Mouse (Mus musculus) G1E-ER4 (cell line): ENCODE results near the gene Fkbp2. TPM values are rescaled to one million over a fixed set of nuclear protein-coding genes. Genes with fewer than 3 reads are reported as not detected.

Experiments
- GATA1 ChIP-seq: IDR thresholded peaks from one replicate; pipeline ENCODE4 v1.8.0; 2012; ENCODE audit warnings: low read length, inconsistent platforms
- polyA plus RNA-seq: library from polyadenylated mRNA; stranded (reverse); fragments of >175 nt; gene quantifications from 2 replicates; pipeline ENCODE4 v1.2.3, GENCODE M21; 2012

The Fkbp2 gene
- polyA plus RNA-seq, 1 experiment, result 256 TPM

GRCm38 (mm10) chr19:6939106-6940002 lies 40.9 kb downstream of the Fkbp2 start:
- TF ChIP-seq GATA1, result no peak

GRCm38 (mm10) chr19:6937541-6938465 lies 42.5 kb downstream of the Fkbp2 start:
- TF ChIP-seq GATA1, result no peak

- no peak for TF ChIP-seq GATA1
These were observed 44.0 kb downstream of the Fkbp2 start for GRCm38 (mm10) chr19:6936299-6936698.

- TF ChIP-seq GATA1, result no peak
These were observed 45.9 kb downstream of the Fkbp2 start, which contains the start of gene Kcnk4 for GRCm38 (mm10) chr19:6934195-6934977. Gene Kcnk4 (minus strand): TSS chr19:6934515.

- TF ChIP-seq GATA1, result no peak
These were observed 46.7 kb downstream of the Fkbp2 start for GRCm38 (mm10) chr19:6933436-6934194.

GRCm38 (mm10) chr19:6933102-6933435 lies 47.2 kb downstream of the Fkbp2 start:
- TF ChIP-seq GATA1, result no peak

- TF ChIP-seq GATA1, result no peak
These were observed 48.3 kb downstream of the Fkbp2 start for GRCm38 (mm10) chr19:6932018-6932417.

- no peak for TF ChIP-seq GATA1
These were observed 49.3 kb downstream of the Fkbp2 start for GRCm38 (mm10) chr19:6931002-6931401.

GRCm38 (mm10) chr19:6928080-6928479 lies 52.2 kb downstream of the Fkbp2 start:
- TF ChIP-seq GATA1, result no peak

Other genes starting within 250 kb of the Fkbp2 start
- gene Rps6ka4, start 139.9 kb downstream of the Fkbp2 start, polyA plus RNA-seq, result 50.6 and 57.4 TPM in 2 replicates
- 73.0 and 102 TPM in 2 replicates for gene Ccdc88b, start 122.3 kb downstream of the Fkbp2 start, polyA plus RNA-seq
- 247 and 344 TPM in 2 replicates for gene Trmt112, start 70.8 kb downstream of the Fkbp2 start, polyA plus RNA-seq
- gene Prdx5, start 70.4 kb downstream of the Fkbp2 start, polyA plus RNA-seq, result 190 and 217 TPM in 2 replicates
- 31.8 and 38.0 TPM in 2 replicates for gene Esrra, start 58.7 kb downstream of the Fkbp2 start, polyA plus RNA-seq
- gene Catsperz, start 55.1 kb downstream of the Fkbp2 start, polyA plus RNA-seq, result not detected in 2 replicates
- gene Kcnk4, start 46.0 kb downstream of the Fkbp2 start, polyA plus RNA-seq, result 0.05 TPM in 1 of 2 replicates, not detected in the other
- 88.9 and 90.9 TPM in 2 replicates for gene Bad, start 38.6 kb downstream of the Fkbp2 start, polyA plus RNA-seq
- 46.8 and 52.9 TPM in 2 replicates for gene Gpr137, start 38.0 kb downstream of the Fkbp2 start, polyA plus RNA-seq
- 628 and 766 TPM in 2 replicates for gene Ppp1r14b, start 5.5 kb downstream of the Fkbp2 start, polyA plus RNA-seq
- gene Plcb3, start 4.0 kb downstream of the Fkbp2 start, polyA plus RNA-seq, result 23.1 and 24.7 TPM in 2 replicates
- 158 and 169 TPM in 2 replicates for gene Vegfb, start 7.2 kb upstream of the Fkbp2 start, polyA plus RNA-seq
- 20.6 and 23.1 TPM in 2 replicates for gene Dnajc4, start 12.1 kb upstream of the Fkbp2 start, polyA plus RNA-seq
- gene Nudt22, start 15.6 kb upstream of the Fkbp2 start, polyA plus RNA-seq, result 30.5 and 39.5 TPM in 2 replicates
- gene Trpt1, start 15.6 kb upstream of the Fkbp2 start, polyA plus RNA-seq, result 1.0 and 1.7 TPM in 2 replicates
- gene Fermt3, start 39.0 kb upstream of the Fkbp2 start, polyA plus RNA-seq, result 903 and 1,003 TPM in 2 replicates
- gene Stip1, start 59.5 kb upstream of the Fkbp2 start, polyA plus RNA-seq, result 144 and 252 TPM in 2 replicates
- 13.8 and 18.3 TPM in 2 replicates for gene Macrod1, start 76.3 kb upstream of the Fkbp2 start, polyA plus RNA-seq
- not detected in 2 replicates for gene Flrt1, start 125.2 kb upstream of the Fkbp2 start, polyA plus RNA-seq
- gene Otub1, start 225.8 kb upstream of the Fkbp2 start, polyA plus RNA-seq, result 149 and 162 TPM in 2 replicates
- gene Cox8a, start 237.1 kb upstream of the Fkbp2 start, polyA plus RNA-seq, result 509 and 546 TPM in 2 replicates